Mouse (Mus musculus) bone marrow, adult 2 months (tissue): ENCODE measurements at regions not wholly inside any gene's neighbourhood (a gene's known extent, or its start where the extent isn't known, plus 50 kb on each side); places are given as distances from the start of the nearest gene placed in this dataset.

Experiments used
- CTCF ChIP-seq: fragments of 200-500 bp; IDR thresholded peaks from 2 replicates; pipeline ENCODE4 v1.5.1; 2011; ENCODE audit warnings: low read length, control low read depth; ENCODE audit not compliant: control insufficient read depth, insufficient read depth
- POLR2A ChIP-seq: fragments of 200-500 bp; IDR thresholded peaks from 2 replicates; pipeline ENCODE4 v1.6.1; 2011; ENCODE audit warnings: low read depth, mild to moderate bottlenecking, control low read depth, low read length, borderline replicate concordance; ENCODE audit not compliant: control insufficient read depth

GRCm38 (mm10) chr11:109034596-109034995 is 109.6 kb downstream of the E030025P04Rik start:
- TF ChIP-seq CTCF (no peak), POLR2A (no peak)
